Mouse (Mus musculus) urinary bladder, postnatal 4 days (tissue): ENCODE data around the gene U2surp.

Experiments used
- DNase-seq, 2 experiments: peaks; one replicate each; pipeline ENCODE4 v3.0.0; 2021 to 2022; ENCODE audit warnings: low spot score in 2 of 2

Gene U2surp

DNA sequence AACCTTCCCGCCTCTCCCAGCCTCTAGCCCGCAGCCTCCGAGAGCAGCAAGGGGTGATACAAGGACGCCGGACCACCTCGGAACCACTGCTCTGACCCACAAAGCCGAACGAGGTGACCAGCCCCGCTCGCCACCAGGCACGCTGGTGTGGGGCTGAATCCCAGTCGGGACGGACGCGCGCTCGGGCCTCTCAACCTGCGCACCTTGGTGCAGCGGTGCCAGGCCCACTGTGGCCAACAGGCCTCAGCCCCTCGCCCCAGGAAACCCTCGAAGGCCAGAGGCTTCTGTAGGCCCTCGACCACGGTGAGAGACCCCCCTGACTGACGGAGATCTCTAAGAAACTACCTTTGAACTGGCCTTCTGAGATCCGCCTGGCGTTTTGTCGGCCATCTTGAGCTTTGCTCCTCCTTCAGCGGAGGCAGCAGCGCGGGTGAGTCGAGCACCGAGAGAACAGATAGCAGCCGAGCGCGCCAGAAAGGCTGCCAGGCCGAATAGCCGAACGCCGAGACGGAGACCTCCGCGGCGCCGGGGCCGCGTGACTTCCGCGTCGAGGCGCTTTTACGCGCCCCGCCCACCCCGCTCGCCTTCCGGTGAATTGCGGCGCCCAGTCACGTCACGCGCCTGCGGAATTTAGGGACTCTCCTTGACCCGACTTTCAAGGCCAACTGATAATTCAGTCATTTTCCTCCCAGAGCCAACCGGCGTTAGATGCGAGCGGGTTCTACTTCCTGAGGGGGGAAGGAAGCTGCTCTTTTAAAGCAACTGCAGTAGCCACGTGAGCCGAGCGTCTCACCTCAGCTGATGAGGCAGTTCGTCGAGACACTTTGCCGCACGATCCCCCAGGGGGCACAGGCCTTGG, at the start of gene U2surp:
Gene U2surp (minus strand): TSS at position 525 of the 859 bp plus-strand sequence.
- DNase-seq = peak; percentile 94

- DNase-seq = no peak
These were observed 48.3 kb upstream of the U2surp start for GRCm38 (mm10) chr9:95559936-95560735.

GRCm38 (mm10) chr9:95559059-95559935, 47.5 kb upstream of the U2surp start, which contains the start of gene Paqr9:
Gene Paqr9, plus strand, starts transcription at chr9:95559657.
- DNase-seq = no peak

DNA sequence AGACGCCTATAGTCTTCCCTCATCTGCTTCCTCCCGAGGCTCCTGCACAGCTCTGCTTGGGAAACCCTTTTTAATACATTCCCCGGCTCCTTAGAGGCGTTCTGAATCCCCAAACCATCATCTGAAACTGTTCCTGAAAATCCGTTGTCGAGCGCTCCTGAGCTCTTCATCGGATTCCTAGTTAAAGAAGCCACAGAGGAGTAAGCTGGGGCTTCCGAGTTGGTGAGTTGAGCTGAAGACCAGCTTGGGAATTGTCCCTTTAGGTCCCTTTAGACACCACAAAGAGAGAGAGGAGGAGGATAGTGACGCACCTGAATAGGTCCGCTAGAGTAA, 46.9 kb upstream of the U2surp start:
- DNase-seq = no peak

DNA sequence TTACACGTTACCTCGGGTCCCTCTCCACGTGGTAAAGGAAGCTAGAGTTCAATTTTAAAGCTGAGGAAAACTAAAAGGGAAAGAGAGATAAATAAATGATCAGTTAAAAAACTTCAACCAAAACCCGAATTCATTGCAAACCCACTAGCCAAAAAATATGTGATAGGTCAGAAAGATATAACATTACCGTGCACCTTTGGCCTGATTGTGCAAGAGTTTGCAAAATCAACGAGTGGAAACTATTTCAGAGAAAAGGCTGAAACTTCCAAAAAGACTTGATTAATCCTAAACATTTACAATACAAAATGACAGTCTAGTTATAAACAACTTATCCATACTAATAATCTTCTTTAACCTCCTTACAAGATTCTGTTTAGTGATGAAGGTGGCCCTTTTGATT, 45.9 kb upstream of the U2surp start:
- no peak for DNase-seq

DNA sequence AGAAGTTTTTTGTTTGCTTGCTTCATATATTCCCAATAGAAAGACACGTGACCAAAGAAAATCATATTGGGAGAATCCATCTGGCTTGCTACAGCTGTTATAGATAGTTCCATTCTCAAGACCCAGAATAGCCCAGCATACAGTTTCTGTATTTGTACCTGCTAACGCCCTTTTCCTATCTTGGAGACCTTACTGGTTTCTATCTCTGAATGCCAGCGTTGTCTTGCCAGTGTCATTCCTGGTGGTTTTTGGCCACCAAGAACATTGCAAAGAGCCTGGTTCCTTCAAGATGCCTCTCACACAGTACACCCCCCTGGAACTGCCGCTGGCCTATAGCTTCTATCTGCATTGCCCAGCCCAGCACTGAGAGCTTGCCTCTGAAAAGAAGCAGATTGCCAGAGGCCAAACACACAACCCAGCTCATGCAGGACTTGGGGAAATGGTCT, 44.3 kb upstream of the U2surp start:
- no peak for DNase-seq

DNA sequence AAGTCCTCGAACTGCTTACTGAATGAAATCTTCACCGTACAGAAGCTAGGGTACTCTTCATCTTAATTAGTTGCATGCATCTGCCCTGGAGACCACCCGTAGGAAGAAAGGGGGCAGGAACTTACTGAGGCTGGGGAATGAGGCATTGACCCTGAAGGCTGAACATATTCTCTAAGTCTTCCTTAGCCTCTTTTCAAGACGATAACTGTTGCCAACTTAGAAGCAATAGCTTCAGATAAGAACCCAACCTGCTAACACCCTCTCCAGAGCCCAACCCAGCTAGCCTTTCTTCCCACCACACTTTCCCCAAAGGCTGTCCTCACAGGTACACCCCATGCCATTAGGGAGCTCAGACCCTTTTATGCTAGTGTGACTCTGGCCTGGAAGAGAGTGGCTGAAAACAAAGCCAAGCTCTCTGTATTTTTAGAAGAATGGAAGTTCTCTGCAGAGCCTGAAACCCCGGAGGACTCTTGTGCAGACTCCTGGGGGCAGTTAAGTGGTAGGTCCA, 43.5 kb upstream of the U2surp start:
- DNase-seq = no peak

- no peak for DNase-seq
These were observed 42.7 kb upstream of the U2surp start for GRCm38 (mm10) chr9:95554231-95555221.

DNA sequence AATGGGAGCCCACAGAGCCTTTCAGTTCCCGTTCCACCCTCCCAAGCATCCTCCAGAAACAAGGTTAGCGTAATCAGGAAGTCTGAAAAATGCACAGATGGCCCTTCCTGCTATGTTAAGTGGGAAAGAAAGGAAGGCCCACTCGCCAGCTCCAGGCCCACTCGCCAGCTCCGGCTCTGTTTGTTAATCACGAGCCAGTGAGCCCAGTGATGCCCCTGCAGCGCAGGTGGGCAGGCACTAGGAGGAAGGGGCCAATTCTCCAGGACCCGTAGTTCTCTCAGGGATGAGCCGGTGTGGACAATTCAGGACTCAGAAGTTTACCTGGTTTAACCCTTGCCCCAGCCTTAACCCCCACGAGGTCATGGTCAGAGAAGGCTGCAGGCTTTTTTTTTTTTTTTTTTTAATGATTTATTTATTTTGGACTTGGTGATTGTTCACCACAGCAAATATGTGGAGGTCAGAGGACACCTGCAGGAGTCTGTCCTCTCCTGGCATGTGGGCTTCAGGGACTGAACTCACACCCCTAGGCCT, 40.4 kb upstream of the U2surp start:
- DNase-seq = no peak

GRCm38 (mm10) chr9:95550856-95551774, 39.3 kb upstream of the U2surp start:
- DNase-seq = peak in 1 of 2 experiments; percentile 18

DNA sequence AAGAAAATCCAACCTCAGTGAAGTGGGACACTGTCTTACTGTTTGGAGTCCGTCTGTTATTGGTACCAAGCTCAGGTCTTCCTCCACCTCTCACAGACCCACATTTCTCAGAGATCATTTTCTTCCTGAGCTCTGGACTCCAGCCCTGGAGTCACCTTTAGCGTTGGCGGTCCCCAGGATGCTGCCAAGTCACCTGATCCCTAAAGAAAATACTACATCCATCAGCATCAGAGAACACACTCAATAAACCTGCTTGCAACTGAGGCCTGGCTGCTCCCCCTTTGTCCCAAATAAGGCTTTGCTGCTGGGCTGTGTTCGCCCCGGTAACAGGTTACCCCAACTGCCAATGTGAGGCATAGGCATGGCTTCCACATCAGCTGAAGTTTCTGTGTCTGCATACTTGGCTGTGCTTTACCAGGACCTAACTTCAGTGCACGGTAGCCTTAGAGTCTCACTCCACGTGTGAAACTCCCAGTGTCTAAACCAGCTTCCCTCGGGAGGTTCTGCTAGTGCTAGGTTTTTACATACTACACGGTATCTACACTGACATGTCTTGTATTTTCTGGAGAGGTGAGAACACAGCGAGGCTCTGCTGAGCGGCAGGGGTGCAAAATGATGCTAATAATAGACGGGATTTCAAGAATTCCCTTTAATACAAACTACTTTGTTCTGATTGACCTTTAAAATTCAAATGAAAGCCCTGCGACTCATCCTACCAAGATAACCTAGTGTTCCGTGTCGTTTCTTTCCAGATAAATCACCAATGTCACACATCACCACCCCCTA, 38.0 kb upstream of the U2surp start:
- no peak for DNase-seq

- no peak for DNase-seq
These were observed 34.9 kb upstream of the U2surp start for GRCm38 (mm10) chr9:95546679-95547078.

GRCm38 (mm10) chr9:95544598-95544997, 32.8 kb upstream of the U2surp start:
- DNase-seq = no peak

DNA sequence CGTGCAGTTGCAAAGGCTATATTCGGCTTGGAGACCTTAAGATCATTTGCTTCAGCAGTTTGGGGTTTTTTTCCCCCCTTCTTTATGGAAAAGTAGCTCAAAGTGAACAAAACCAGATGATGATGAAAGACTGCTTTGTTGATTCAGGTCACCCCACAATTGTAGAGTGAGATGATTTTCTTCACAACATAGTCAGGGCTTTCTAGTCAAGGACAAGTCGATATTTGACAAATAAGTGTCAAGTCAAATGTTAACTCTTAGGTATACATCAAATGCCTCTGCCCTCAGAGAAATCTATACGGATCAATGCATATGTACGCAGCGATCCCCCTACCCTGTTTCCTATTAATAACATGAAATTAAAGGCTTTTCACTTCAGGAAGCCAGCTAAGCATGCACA, 30.7 kb upstream of the U2surp start:
- no peak for DNase-seq

DNA sequence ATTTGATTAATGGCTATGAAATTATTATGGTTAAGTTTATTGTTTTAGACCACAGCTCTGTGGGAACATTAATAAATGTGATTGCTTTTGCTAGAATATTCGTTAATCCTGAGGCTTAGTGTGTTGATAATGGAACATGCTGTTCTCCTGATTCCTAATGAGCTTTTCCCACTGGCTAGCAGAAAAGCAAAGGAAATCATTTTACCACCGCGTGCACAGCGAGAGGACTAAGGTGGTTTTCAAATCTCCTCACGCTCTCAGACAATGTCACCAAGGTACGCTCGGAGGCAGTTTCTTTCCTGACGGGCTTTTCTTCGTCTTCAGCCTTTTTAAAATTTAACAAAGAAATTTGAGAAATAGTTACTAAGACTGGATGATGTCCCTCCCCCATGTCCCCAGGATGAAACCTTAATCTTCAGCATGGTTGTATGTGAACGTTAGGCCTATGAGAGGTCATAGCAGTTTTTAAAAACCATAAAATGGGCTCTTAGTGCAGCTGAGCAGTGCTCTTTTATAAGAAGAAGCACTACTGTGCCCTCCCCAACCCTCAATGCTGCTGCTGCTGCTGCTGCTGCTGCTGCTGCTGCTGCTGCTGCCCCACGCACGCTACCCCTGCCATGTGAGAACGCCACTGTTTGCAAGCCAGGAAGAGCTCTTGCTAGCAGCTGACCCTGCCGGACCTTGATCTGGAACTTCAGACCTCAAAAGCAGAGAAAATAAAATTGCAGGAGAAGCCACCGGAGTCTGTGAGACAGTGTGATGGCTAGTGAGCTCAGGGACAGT, 30.0 kb upstream of the U2surp start:
- DNase-seq = no peak

- no peak for DNase-seq
These were observed 29.4 kb upstream of the U2surp start for GRCm38 (mm10) chr9:95541208-95541607.

DNA sequence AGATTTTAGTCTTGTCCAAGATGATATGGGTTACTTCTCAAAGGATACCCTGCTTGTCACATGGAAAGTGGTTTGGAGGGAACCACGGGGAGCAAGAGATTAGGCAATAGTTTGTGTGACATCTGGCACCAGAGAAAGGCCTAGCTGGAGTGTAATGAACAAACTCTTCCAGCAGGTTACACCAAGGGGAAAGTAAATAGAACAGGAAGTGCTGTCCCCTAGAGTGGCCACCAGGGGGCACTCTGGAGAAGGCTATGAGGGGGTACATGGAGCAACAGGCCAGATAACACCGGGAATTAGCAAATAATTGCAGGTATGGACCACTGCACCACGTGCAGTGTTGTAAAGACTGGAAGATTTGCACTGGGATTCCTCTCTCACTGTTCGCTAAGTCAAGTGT, 28.7 kb upstream of the U2surp start:
- no peak for DNase-seq
